Mouse (Mus musculus) stomach, embryonic 16.5 days (tissue): Measurements from ENCODE around the gene Abraxas1. TPM values are rescaled to one million over a fixed set of nuclear protein-coding genes. Genes with fewer than 3 reads are reported as not detected.

ENCODE experiments used
- ATAC-seq: fragments of 200-750 bp; cut with Nextera tagmentation; 2 replicates; pipeline ENCODE4 v1.8.0; 2017; ENCODE audit warnings: moderate number of reproducible peaks, moderate TSS enrichment; ENCODE audit not compliant: insufficient read depth, low FRiP score
- H3K27ac ChIP-seq: fragments of 300-500 bp; sonication (generic); 2 replicates; pipeline ENCODE4 v1.5.1; 2014; ENCODE audit warnings: low read length
- H3K27me3 ChIP-seq: fragments of 300-500 bp; sonication (generic); 2 replicates; pipeline ENCODE4 v1.6.1; 2014; ENCODE audit warnings: low read length, control low read depth, mixed read lengths; ENCODE audit not compliant: control insufficient read depth, insufficient read depth
- H3K36me3 ChIP-seq: fragments of 300-500 bp; sonication (generic); 2 replicates; pipeline ENCODE4 v1.6.1; 2014; ENCODE audit warnings: low read length; ENCODE audit not compliant: control insufficient read depth, insufficient read depth
- H3K4me1 ChIP-seq: fragments of 300-500 bp; sonication (generic); 2 replicates; pipeline ENCODE4 v1.6.1; 2014; ENCODE audit warnings: low read length, control low read depth, mixed read lengths; ENCODE audit not compliant: control insufficient read depth, insufficient read depth
- H3K4me2 ChIP-seq: fragments of 300-500 bp; sonication (generic); 2 replicates; pipeline ENCODE4 v1.6.1; 2014; ENCODE audit warnings: low read depth, low read length, mixed read lengths
- H3K4me3 ChIP-seq: fragments of 300-500 bp; sonication (generic); replicated peaks from 2 replicates; pipeline ENCODE4 v1.5.1; 2014; ENCODE audit warnings: mild to moderate bottlenecking, low read length
- H3K9ac ChIP-seq: fragments of 300-500 bp; sonication (generic); 2 replicates; pipeline ENCODE4 v1.6.1; 2014; ENCODE audit warnings: low read length
- H3K9me3 ChIP-seq: fragments of 300-500 bp; sonication (generic); replicated peaks from 2 replicates; pipeline ENCODE4 v1.6.1; 2016; ENCODE audit warnings: low read length, control low read depth; ENCODE audit not compliant: control insufficient read depth
- WGBS: fragments of 180-500 bp; shearing (Covaris S2); extraction: QIAGEN DNeasy Blood & Tissue Kit; methylation state at CpG from one replicate; pipeline ENCODE4 v1.1.7; 2014; 5-methylcytosine and 5-hydroxymethylcytosine counted together
- polyA plus RNA-seq: library from polyadenylated mRNA; unstranded; fragments of >200 nt; fragmentation: Nextera tagmentation; extraction: Ambion mirVana; gene quantifications from 2 replicates; pipeline ENCODE4 v1.2.1, GENCODE M21; 2015

Abraxas1 gene
- polyA plus RNA-seq, 1 experiment from 2014 or later: 28.5 TPM

DNA sequence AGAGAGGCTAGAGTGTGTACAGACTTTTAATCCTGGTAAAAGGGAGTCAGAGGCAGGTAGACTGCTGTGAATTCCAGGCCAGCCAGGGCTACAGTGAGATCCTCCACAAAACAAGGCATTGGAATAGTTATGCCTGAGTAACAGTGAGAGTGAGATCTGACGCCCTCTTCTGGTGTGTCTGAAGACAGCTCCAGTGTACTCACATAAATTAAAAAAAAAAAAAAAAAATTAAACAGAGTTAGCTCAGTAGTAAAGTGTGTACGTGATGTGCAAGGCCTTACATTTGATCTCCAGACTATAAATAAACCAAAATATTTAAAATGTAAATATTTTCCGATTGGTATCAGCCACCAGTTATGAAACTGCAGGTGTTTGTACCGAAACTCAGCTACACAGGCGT lies 26.7 kb downstream of the Abraxas1 start:
- WGBS: 79% methylated on average over 5 of the region's 5 CpGs
- ATAC-seq: no peak
- no peak overlapping the region for H3K27ac ChIP-seq

DNA sequence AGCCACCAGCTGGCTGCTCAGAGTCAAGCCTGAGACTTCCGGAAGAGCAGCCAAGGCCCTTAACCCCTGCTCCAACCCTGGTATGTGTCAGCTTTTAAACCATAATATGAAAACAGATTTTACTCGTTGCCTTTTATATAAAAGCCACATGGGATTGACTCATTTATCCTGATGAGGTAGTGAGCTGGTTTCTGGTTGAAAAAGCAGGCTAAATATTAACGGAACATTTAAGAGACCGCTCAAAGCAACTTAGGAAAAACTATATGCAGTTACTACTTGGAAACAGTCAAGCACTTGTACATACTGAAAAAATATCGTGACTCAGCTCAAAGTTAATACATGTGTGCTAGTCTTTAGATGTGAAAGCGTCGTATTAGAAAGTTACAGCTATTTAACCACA lies 28.5 kb downstream of the Abraxas1 start:
- H3K4me1 ChIP-seq: no peaks in the 10 kb centered on the region
- no peaks in the 10 kb centered on the region for H3K9me3 ChIP-seq
- no peak overlapping the region for H3K4me2 ChIP-seq
- no peaks in the 10 kb centered on the region for H3K36me3 ChIP-seq
- 78% methylated on average over 7 of the region's 7 CpGs for WGBS
- H3K4me3 ChIP-seq: no peak overlapping the region
- H3K27ac ChIP-seq: no peak overlapping the region
- no peaks in the 10 kb centered on the region for H3K27me3 ChIP-seq
- no peak for ATAC-seq
- H3K9ac ChIP-seq: no peak overlapping the region

More for the DNA sequence above, 26.7 kb downstream of the Abraxas1 start:
- no peak overlapping the region for H3K4me2 ChIP-seq
- no peak overlapping the region for H3K4me3 ChIP-seq
- H3K36me3 ChIP-seq: no peaks in the 10 kb centered on the region
- no peaks in the 10 kb centered on the region for H3K27me3 ChIP-seq
- no peaks in the 10 kb centered on the region for H3K9me3 ChIP-seq
- H3K9ac ChIP-seq: no peak overlapping the region
- H3K4me1 ChIP-seq: peaks cover 3% of the 10 kb centered on the region; the same call in 1 of the 2 replicates

DNA sequence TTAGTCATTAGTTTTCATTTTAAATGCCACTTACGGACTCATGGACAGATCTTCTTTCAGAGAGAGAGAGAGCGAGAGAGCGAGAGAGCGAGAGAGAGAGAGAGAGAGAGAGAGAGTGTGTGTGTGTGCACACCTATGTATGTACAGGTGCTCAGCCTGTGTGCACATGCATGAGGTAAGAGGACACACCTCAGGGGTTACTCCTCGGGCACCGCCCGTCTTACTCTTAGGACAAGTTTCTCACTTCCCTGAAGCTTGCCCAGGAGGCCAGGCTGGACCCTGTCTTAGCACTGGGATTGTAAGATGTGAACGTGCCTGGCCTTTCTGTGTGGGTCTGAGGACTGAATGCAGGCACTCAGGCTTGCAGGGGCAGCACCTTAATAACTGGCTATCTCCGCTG lies 33.2 kb downstream of the Abraxas1 start:
- ATAC-seq: no peak
- Histone ChIP-seq H3K9ac (no peak overlapping the region), H3K4me3 (no peak overlapping the region), H3K9me3 (no peaks in the 10 kb centered on the region), H3K36me3 (no peaks in the 10 kb centered on the region), H3K27me3 (no peaks in the 10 kb centered on the region), H3K4me1 (no peaks in the 10 kb centered on the region), H3K4me2 (no peak overlapping the region), H3K27ac (no peak overlapping the region)
- 93% methylated on average over 9 of the region's 9 CpGs for WGBS

DNA sequence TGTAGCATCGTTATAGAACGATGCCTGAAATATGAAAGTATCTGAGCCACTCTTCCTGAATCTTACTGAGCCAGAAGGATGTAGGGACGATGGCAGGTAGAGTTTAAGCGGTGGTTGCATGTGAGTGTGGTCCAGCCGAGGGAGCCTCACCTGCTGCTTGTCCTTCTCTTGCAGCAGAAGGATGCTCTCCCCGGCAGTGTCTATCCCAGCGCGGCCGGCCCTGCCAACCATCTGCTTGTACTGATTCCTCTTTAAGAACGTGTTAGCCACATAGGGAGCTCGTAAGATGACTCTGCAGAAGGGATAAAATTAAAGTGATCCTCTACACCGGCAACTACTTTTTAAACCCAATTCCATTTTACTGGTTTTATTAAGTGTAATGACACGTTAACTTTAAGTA lies 41.8 kb downstream of the Abraxas1 start:
- H3K9ac ChIP-seq: no peak overlapping the region
- no peaks in the 10 kb centered on the region for H3K4me1 ChIP-seq
- H3K27ac ChIP-seq: no peak overlapping the region
- 94% methylated on average over 13 of the region's 13 CpGs for WGBS
- no peaks in the 10 kb centered on the region for H3K27me3 ChIP-seq
- no peaks in the 10 kb centered on the region for H3K9me3 ChIP-seq
- H3K4me2 ChIP-seq: no peak overlapping the region
- H3K36me3 ChIP-seq: peaks cover 13% of the 10 kb centered on the region; the same call in 1 of the 2 replicates
- ATAC-seq: no peak
- no peak overlapping the region for H3K4me3 ChIP-seq

DNA sequence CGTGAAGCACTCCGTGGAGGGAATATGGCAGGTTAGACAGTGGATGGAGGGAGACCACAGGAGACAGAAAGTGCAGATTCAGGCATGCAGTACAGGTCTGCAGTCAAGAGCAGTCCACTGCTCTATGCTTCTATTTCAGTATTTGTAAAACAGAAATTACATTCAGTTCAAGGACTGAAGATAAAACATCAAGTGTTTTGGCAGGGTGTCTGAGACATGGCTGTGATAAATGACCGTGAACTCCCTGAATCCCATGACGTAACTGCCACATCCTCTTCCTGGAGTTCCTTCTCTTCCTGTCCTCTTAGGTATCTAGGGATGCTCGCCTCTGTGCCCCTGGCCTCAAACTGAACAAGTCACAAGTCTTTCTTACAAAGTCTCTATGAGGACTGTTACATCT lies 43.9 kb downstream of the Abraxas1 start:
- H3K36me3 ChIP-seq: peaks cover 17% of the 10 kb centered on the region
- no peaks in the 10 kb centered on the region for H3K4me1 ChIP-seq
- H3K4me2 ChIP-seq: no peak overlapping the region
- no peak for ATAC-seq
- no peak overlapping the region for H3K9ac ChIP-seq
- no peaks in the 10 kb centered on the region for H3K9me3 ChIP-seq
- H3K27me3 ChIP-seq: no peaks in the 10 kb centered on the region
- no peak overlapping the region for H3K4me3 ChIP-seq
- no peak overlapping the region for H3K27ac ChIP-seq
- 86% methylated on average over 5 of the region's 5 CpGs for WGBS

DNA sequence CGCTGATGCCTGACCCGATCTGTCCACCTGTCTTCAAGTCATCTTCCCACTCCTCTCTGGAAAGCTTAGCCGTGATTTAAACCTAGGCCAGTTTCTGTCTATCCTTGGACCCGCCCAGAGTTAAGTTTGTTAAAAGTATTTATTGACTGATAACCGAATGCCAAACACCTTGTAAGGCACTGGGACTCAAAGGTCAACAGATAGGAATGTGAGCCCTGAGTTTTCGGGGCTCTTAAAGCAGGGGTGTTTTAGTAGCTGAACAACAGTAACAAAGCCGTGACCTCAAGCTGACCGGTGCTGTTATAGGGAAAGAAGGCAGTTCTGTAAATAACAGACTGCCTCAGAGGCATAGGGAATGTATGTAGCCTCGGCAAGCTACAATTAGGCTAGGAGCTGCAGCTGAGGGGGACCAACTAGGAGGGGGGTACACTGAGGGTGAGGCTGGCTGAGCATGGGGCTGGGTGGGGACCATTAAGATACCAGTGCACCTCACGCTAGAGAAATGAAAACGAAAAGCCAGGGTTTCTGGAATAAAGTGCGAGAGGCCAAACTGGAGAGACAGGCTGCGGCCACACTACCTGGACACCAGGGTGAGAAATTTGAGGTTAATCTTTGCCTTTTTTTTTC lies 44.9 kb downstream of the Abraxas1 start:
- 66% methylated on average over 13 of the region's 13 CpGs for WGBS
- H3K27ac ChIP-seq: no peak overlapping the region

DNA sequence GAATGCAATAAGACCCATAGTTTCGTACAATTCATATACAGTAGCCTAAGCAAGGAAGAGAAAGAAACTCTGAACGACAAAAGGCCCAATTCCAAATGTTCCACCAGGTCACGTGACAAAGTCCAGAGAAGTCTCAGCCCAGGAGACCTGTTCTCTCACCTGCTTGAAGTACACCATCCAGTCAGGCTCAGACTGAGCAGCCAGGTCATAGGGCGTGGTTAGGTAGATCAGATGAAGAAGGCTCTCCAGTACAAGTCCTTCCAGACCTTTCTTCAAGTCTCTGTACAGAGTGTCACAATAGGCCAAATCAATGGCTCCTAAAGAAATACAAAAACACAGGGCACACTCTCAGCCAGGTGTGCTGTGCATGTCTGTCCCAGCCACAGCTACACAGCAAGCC lies 49.2 kb downstream of the Abraxas1 start:
- Histone ChIP-seq H3K36me3 (peaks cover 8% of the 10 kb centered on the region; the same call in 1 of the 2 replicates), H3K9ac (no peak overlapping the region), H3K27me3 (no peaks in the 10 kb centered on the region), H3K4me1 (no peaks in the 10 kb centered on the region), H3K27ac (no peak overlapping the region), H3K4me3 (no peak overlapping the region), H3K9me3 (no peaks in the 10 kb centered on the region), H3K4me2 (no peak overlapping the region)
- 90% methylated on average over 4 of the region's 4 CpGs for WGBS
- no peak for ATAC-seq

More for the DNA sequence above, 44.9 kb downstream of the Abraxas1 start:
- Histone ChIP-seq H3K4me3 (no peak overlapping the region), H3K9me3 (no peaks in the 10 kb centered on the region), H3K4me2 (no peak overlapping the region), H3K36me3 (peaks cover 20% of the 10 kb centered on the region), H3K27me3 (no peaks in the 10 kb centered on the region), H3K4me1 (no peaks in the 10 kb centered on the region), H3K9ac (no peak overlapping the region)
- peak; percentile 60; the same call in 1 of the 2 replicates for ATAC-seq

DNA sequence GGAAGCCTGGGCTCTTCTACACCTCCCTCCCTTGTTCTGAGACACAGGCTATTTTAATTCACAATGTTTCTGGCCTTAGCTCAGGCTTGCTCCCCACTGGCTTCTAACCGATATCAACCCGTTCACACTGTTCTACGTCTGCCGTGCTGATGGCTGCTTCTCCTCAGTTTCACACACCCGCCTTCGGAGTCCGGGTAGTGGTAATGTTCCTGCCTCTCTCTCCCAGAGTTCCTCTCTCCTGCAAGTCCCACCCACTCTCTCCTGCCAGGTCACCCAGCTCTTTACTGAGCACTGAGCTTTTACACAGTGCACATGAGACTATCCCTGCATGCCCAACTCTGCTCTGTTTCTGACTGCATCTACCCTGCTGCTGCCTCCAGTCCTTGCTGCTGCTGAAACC lies 54.7 kb downstream of the Abraxas1 start:
- Histone ChIP-seq H3K36me3 (peaks cover 3% of the 10 kb centered on the region; the same call in 1 of the 2 replicates), H3K4me2 (no peak overlapping the region), H3K9ac (no peak overlapping the region), H3K4me3 (no peak overlapping the region), H3K27ac (no peak overlapping the region), H3K9me3 (no peaks in the 10 kb centered on the region), H3K27me3 (no peaks in the 10 kb centered on the region), H3K4me1 (no peaks in the 10 kb centered on the region)
- ATAC-seq: no peak
- WGBS: 94% methylated on average over 7 of the region's 7 CpGs

DNA sequence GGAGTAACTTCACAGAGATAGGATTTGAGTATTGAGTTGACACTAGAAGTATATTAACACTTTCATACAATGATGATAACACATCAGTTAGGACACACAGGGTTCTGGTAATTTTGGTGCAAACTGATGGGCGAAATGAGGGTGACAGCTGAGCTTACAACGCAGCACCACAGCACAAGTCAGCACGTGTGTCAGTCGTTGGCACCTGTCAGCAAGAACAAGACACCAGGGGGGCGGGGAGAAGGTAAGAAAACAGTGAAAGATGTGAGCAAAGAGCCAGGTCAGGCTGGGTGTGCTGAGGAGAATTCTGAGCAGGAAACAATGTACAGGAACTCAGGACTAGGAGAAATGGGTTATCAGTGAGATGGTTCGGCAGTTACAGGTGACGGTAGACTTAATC lies 59.0 kb downstream of the Abraxas1 start:
- 83% methylated on average over 7 of the region's 7 CpGs for WGBS
- H3K36me3 ChIP-seq: peaks cover 3% of the 10 kb centered on the region; the same call in 1 of the 2 replicates
- no peak overlapping the region for H3K27ac ChIP-seq
- no peaks in the 10 kb centered on the region for H3K27me3 ChIP-seq
- no peak overlapping the region for H3K9ac ChIP-seq
- H3K9me3 ChIP-seq: 0 out of 2 replicates have a peak, but pooled peaks cover 4% of the 10 kb centered on the region
- H3K4me2 ChIP-seq: no peak overlapping the region
- no peak for ATAC-seq
- no peak overlapping the region for H3K4me3 ChIP-seq
- no peaks in the 10 kb centered on the region for H3K4me1 ChIP-seq
